Mouse (Mus musculus) ES-Bruce4 (cell line): ENCODE results near the gene Sema4c.

Experiments
- CTCF ChIP-seq: IDR thresholded peaks from one replicate; pipeline ENCODE4 v1.8.1; 2011; ENCODE audit warnings: low read depth, low read length
- POLR2A ChIP-seq: IDR thresholded peaks from one replicate; pipeline ENCODE4 v1.8.1; 2011; ENCODE audit warnings: low read length; ENCODE audit not compliant: insufficient read depth

GRCm38 (mm10) chr1:36558031-36558993, at the start of gene Sema4c:
- no peak for TF ChIP-seq CTCF
- TF ChIP-seq POLR2A = no peak
